Mouse (Mus musculus): ENCODE results near the gene Cep83.
A peak's percentile ranks its signal among the peaks of the same experiment; 100 is the strongest.

Gene Cep83

GRCm38 (mm10) chr10:94827890-94828733 lies 139.7 kb downstream of the Cep83 start:
- peak in 1 of 2 experiments; percentile 42 for DNase-seq

GRCm38 (mm10) chr10:94828734-94829230 lies 140.3 kb downstream of the Cep83 start:
- DNase-seq, result no peak

GRCm38 (mm10) chr10:94829407-94829806 lies 141.0 kb downstream of the Cep83 start:
- DNase-seq, result peak; percentile 92 to 94

- no peak for DNase-seq
These were observed 147.4 kb downstream of the Cep83 start for GRCm38 (mm10) chr10:94835874-94836273.
